In genomic region chr1:178762125-178762741, GRCm38 (mm10) we compare ENCODE assay signal across 23 mouse cellular contexts.
DNase-seq lines count a peak whose midpoint lies in the region; ATAC-seq and TF ChIP-seq lines count a peak whose summit lies in the region.
"Had no signal": no experiment of that assay in that cellular context is flagged by ENCODE, and none has a peak within 500 bp of the region (broad histone marks: within the 10 kb centered on the region; RNA-seq: fewer than 3 reads in every experiment).

No protein-coding gene starts in this region.

- H3K27ac ChIP-seq in midbrain, embryonic 11.5 days (ENCODE audit: low read depth, low read length): no peak overlapping the region
- no peak overlapping the region for H3K27ac ChIP-seq in midbrain, embryonic 10.5 days (replicated peaks)
- peak overlapping the region; percentile 57; the same call in 1 of the 2 replicates for H3K27ac ChIP-seq in midbrain, embryonic 14.5 days (replicated peaks; ENCODE audit: low read depth, low read length)
- peak overlapping the region; percentile 57; the same call in 1 of the 2 replicates for H3K27ac ChIP-seq in midbrain, embryonic 16.5 days (ENCODE audit: low read length)
- H3K27ac ChIP-seq in hindbrain, embryonic 11.5 days (ENCODE audit: low read depth, low read length): no peak overlapping the region
- H3K27ac ChIP-seq: embryonic facial prominence, embryonic 13.5 days; embryonic facial prominence, embryonic 15.5 days; forebrain, embryonic 10.5 days; forebrain, embryonic 12.5 days had no signal

- WGBS in midbrain, embryonic 11.5 days: 83% methylated on average over 3 of the region's 3 CpGs
- WGBS in midbrain, embryonic 10.5 days: 90% methylated on average over 3 of the region's 3 CpGs
- 50% methylated on average over 3 of the region's 3 CpGs for WGBS in midbrain, embryonic 14.5 days
- WGBS in midbrain, embryonic 16.5 days: 61% methylated on average over 3 of the region's 3 CpGs
- 83% methylated on average over 3 of the region's 3 CpGs for WGBS in hindbrain, embryonic 11.5 days

- TF ChIP-seq POLR2A in brain, embryonic 14.5 days (IDR thresholded peaks at IDR 0.05; ENCODE audit: borderline replicate concordance, extremely low read depth, insufficient read depth, insufficient read length, poor library complexity, severe bottlenecking): no peak

- no peak overlapping the region for H3K4me2 ChIP-seq in midbrain, embryonic 11.5 days
- H3K4me2 ChIP-seq in midbrain, embryonic 14.5 days (ENCODE audit: low read length): no peak overlapping the region
- no peak overlapping the region for H3K4me2 ChIP-seq in midbrain, embryonic 16.5 days (ENCODE audit: low read length)
- H3K4me2 ChIP-seq in hindbrain, embryonic 11.5 days (replicated peaks; ENCODE audit: low read depth, low read length): no peak overlapping the region
- H3K4me2 ChIP-seq: embryonic facial prominence, embryonic 13.5 days; embryonic facial prominence, embryonic 15.5 days; forebrain, embryonic 12.5 days had no signal

- H3K9me3 ChIP-seq in midbrain, embryonic 11.5 days (ENCODE audit: control insufficient read depth, low read length): no peaks in the 10 kb centered on the region
- no peaks in the 10 kb centered on the region for H3K9me3 ChIP-seq in midbrain, embryonic 10.5 days (replicated peaks)
- H3K9me3 ChIP-seq in midbrain, embryonic 14.5 days (ENCODE audit: control insufficient read depth, low read length): no peaks in the 10 kb centered on the region
- H3K9me3 ChIP-seq in midbrain, embryonic 16.5 days (replicated peaks; ENCODE audit: control insufficient read depth, low read length, poor library complexity, severe bottlenecking): no peaks in the 10 kb centered on the region
- H3K9me3 ChIP-seq in hindbrain, embryonic 11.5 days (ENCODE audit: control insufficient read depth, low read length): no peaks in the 10 kb centered on the region
- H3K9me3 ChIP-seq: embryonic facial prominence, embryonic 13.5 days; embryonic facial prominence, embryonic 15.5 days; forebrain, embryonic 10.5 days; forebrain, embryonic 12.5 days had no signal

- no peaks in the 10 kb centered on the region for H3K36me3 ChIP-seq in midbrain, embryonic 11.5 days (ENCODE audit: control insufficient read depth, insufficient read depth, low read length)
- H3K36me3 ChIP-seq in midbrain, embryonic 10.5 days: no peaks in the 10 kb centered on the region
- no peaks in the 10 kb centered on the region for H3K36me3 ChIP-seq in midbrain, embryonic 14.5 days (ENCODE audit: control insufficient read depth, insufficient read depth, low read length)
- no peaks in the 10 kb centered on the region for H3K36me3 ChIP-seq in midbrain, embryonic 16.5 days (ENCODE audit: control insufficient read depth, insufficient read depth, low read length)
- no peaks in the 10 kb centered on the region for H3K36me3 ChIP-seq in hindbrain, embryonic 11.5 days (ENCODE audit: control insufficient read depth, insufficient read depth, low read length)
- H3K36me3 ChIP-seq: embryonic facial prominence, embryonic 13.5 days; embryonic facial prominence, embryonic 15.5 days; forebrain, embryonic 10.5 days; forebrain, embryonic 12.5 days had no signal

- peak; percentile 64 for DNase-seq in midbrain, embryonic 11.5 days (ENCODE audit: low spot score, missing footprints)
- DNase-seq in midbrain, embryonic 10.5 days (ENCODE audit: low spot score): no peak
- DNase-seq in brain, embryonic 14.5 days (ENCODE audit: low read depth): peak; percentile 30
- DNase-seq in midbrain, embryonic 14.5 days: peak; percentile 50
- DNase-seq in embryo, embryonic 10 days (ENCODE audit: low spot score): no peak
- no peak for DNase-seq in hindbrain, embryonic 11.5 days (ENCODE audit: low spot score)
- DNase-seq: adrenal gland, adult 2 months; adrenal gland, postnatal 10 days; adrenal gland, postnatal 25 days; cerebellum, adult 11-12 months; cerebellum, adult 2 months; cerebellum, adult 9-10 months; cerebellum, postnatal 10 days; cerebellum, postnatal 25 days; embryo, embryonic 11 days had no signal

- H3K27me3 ChIP-seq in midbrain, embryonic 11.5 days (ENCODE audit: control insufficient read depth, insufficient read depth, low read length): no peaks in the 10 kb centered on the region
- no peaks in the 10 kb centered on the region for H3K27me3 ChIP-seq in midbrain, embryonic 10.5 days (ENCODE audit: low read depth, poor library complexity, severe bottlenecking)
- no peaks in the 10 kb centered on the region for H3K27me3 ChIP-seq in midbrain, embryonic 14.5 days (ENCODE audit: control insufficient read depth, insufficient read depth, low read length)
- H3K27me3 ChIP-seq in midbrain, embryonic 16.5 days (ENCODE audit: control insufficient read depth, insufficient read depth, low read depth, low read length): no peaks in the 10 kb centered on the region
- H3K27me3 ChIP-seq in hindbrain, embryonic 11.5 days (ENCODE audit: control insufficient read depth, insufficient read depth, low read length): no peaks in the 10 kb centered on the region
- H3K27me3 ChIP-seq: embryonic facial prominence, embryonic 13.5 days; embryonic facial prominence, embryonic 15.5 days; forebrain, embryonic 12.5 days had no signal

- TF ChIP-seq CTCF in brain, embryonic 14.5 days (IDR thresholded peaks at IDR 0.05; ENCODE audit: borderline replicate concordance, extremely low read depth, insufficient read depth, insufficient read length): no peak

- H3K4me3 ChIP-seq in midbrain, embryonic 11.5 days (ENCODE audit: low read depth, low read length): no peak overlapping the region
- no peak overlapping the region for H3K4me3 ChIP-seq in midbrain, embryonic 10.5 days
- no peak overlapping the region for H3K4me3 ChIP-seq in midbrain, embryonic 14.5 days (replicated peaks; ENCODE audit: low read depth, low read length)
- no peak overlapping the region for H3K4me3 ChIP-seq in midbrain, embryonic 16.5 days (ENCODE audit: low read depth, low read length)
- H3K4me3 ChIP-seq in hindbrain, embryonic 11.5 days (ENCODE audit: low read depth, low read length): no peak overlapping the region
- H3K4me3 ChIP-seq: embryonic facial prominence, embryonic 13.5 days; embryonic facial prominence, embryonic 15.5 days; erythroblast, embryonic 14.5 days; forebrain, embryonic 10.5 days; forebrain, embryonic 12.5 days had no signal

- no peaks in the 10 kb centered on the region for H3K4me1 ChIP-seq in midbrain, embryonic 11.5 days (ENCODE audit: control insufficient read depth, insufficient read depth, low read length)
- no peaks in the 10 kb centered on the region for H3K4me1 ChIP-seq in midbrain, embryonic 10.5 days
- no peaks in the 10 kb centered on the region for H3K4me1 ChIP-seq in midbrain, embryonic 14.5 days (ENCODE audit: control insufficient read depth, insufficient read depth, low read length)
- H3K4me1 ChIP-seq in midbrain, embryonic 16.5 days (ENCODE audit: control insufficient read depth, insufficient read depth, low read length): peaks cover 5% of the 10 kb centered on the region; the same call in 1 of the 2 replicates
- H3K4me1 ChIP-seq in hindbrain, embryonic 11.5 days (replicated peaks; ENCODE audit: control insufficient read depth, insufficient read depth, low read length): no peaks in the 10 kb centered on the region
- H3K4me1 ChIP-seq: embryonic facial prominence, embryonic 15.5 days; forebrain, embryonic 10.5 days; forebrain, embryonic 12.5 days had no signal

- no peak for ATAC-seq in midbrain, embryonic 11.5 days (ENCODE audit: low FRiP score)
- peak; percentile 66; the same call in 1 of the 2 replicates for ATAC-seq in midbrain, embryonic 14.5 days (ENCODE audit: low FRiP score, low TSS enrichment)
- peak; percentile 74 for ATAC-seq in midbrain, embryonic 16.5 days
- ATAC-seq in hindbrain, embryonic 11.5 days (ENCODE audit: low FRiP score): no peak
- ATAC-seq: forebrain, embryonic 14.5 days; forebrain, embryonic 16.5 days had no signal

- no peak overlapping the region for H3K9ac ChIP-seq in midbrain, embryonic 11.5 days (ENCODE audit: low read length)
- H3K9ac ChIP-seq in midbrain, embryonic 14.5 days (replicated peaks; ENCODE audit: low read length): no peak overlapping the region
- no peak overlapping the region for H3K9ac ChIP-seq in midbrain, embryonic 16.5 days (ENCODE audit: low read depth, low read length)
- no peak overlapping the region for H3K9ac ChIP-seq in hindbrain, embryonic 11.5 days (ENCODE audit: low read depth, low read length)
- H3K9ac ChIP-seq: embryonic facial prominence, embryonic 13.5 days; embryonic facial prominence, embryonic 15.5 days; forebrain, embryonic 12.5 days had no signal

Comparison
In these comparisons a context has a peak if more than half of its experiments do, and no peak if none do; other contexts are left out.
1. ATAC-seq: peak in midbrain, embryonic 14.5 days (single experiment) and midbrain, embryonic 16.5 days (single experiment); none in midbrain, embryonic 11.5 days (single experiment) and hindbrain, embryonic 11.5 days (single experiment).
2. DNase-seq: peak in midbrain, embryonic 11.5 days (single experiment), brain, embryonic 14.5 days (single experiment) and midbrain, embryonic 14.5 days (single experiment); none in midbrain, embryonic 10.5 days (single experiment), embryo, embryonic 10 days (single experiment) and hindbrain, embryonic 11.5 days (single experiment).
3. H3K27ac ChIP-seq: peak in midbrain, embryonic 14.5 days (single experiment) and midbrain, embryonic 16.5 days (single experiment); none in midbrain, embryonic 11.5 days (single experiment), midbrain, embryonic 10.5 days (single experiment) and hindbrain, embryonic 11.5 days (single experiment).